Mouse (Mus musculus) liver, embryonic 16.5 days (tissue): ENCODE results near the gene Map4k2. TPM values are rescaled to one million over a fixed set of nuclear protein-coding genes. Genes with fewer than 3 reads are reported as not detected.

Source experiments
- microRNA-seq: library from miRNA; unstranded; fragments of <30 nt; microRNA quantifications from one replicate; pipeline ENCODE4, GENCODE M21; 2016
- polyA plus RNA-seq: library from polyadenylated mRNA; unstranded; fragments of >200 nt; fragmentation: Nextera tagmentation; extraction: Ambion mirVana; gene quantifications from 2 replicates; pipeline ENCODE4 v1.2.1, GENCODE M21; 2015

The Map4k2 gene
- polyA plus RNA-seq, 1 experiment from 2014 or later = 8.6 TPM

Small RNA genes lying within 50 kb of the gene (microRNA-seq; reads per million reads assigned to microRNA genes)
- 2.0 reads per million for gene Mir6989

Other genes starting within 250 kb of the Map4k2 start
- gene AC131692.1, start 246.7 kb upstream of the Map4k2 start, polyA plus RNA-seq = 0.20 and 0.48 TPM in 2 replicates
- 2.5 TPM in 2 replicates for gene Naaladl1, start 235.4 kb upstream of the Map4k2 start, polyA plus RNA-seq
- 16.5 and 16.8 TPM in 2 replicates for gene Sac3d1, start 222.5 kb upstream of the Map4k2 start, polyA plus RNA-seq
- gene Snx15, start 212.8 kb upstream of the Map4k2 start, polyA plus RNA-seq = 54.8 and 61.2 TPM in 2 replicates
- gene Batf2, start 200.2 kb upstream of the Map4k2 start, polyA plus RNA-seq = 0.09 and 0.66 TPM in 2 replicates
- 23.5 and 25.1 TPM in 2 replicates for gene Arl2, start 199.6 kb upstream of the Map4k2 start, polyA plus RNA-seq
- gene Majin, start 156.7 kb upstream of the Map4k2 start, polyA plus RNA-seq = not detected in 2 replicates
- not detected in 2 replicates for gene Gpha2, start 114.8 kb upstream of the Map4k2 start, polyA plus RNA-seq
- 3.5 and 3.7 TPM in 2 replicates for gene Ppp2r5b, start 105.3 kb upstream of the Map4k2 start, polyA plus RNA-seq
- gene Atg2a, start 99.5 kb upstream of the Map4k2 start, polyA plus RNA-seq = 4.9 and 6.1 TPM in 2 replicates
- 62.1 and 68.6 TPM in 2 replicates for gene Ehd1, start 64.4 kb upstream of the Map4k2 start, polyA plus RNA-seq
- gene Cdc42bpg, start 34.7 kb upstream of the Map4k2 start, polyA plus RNA-seq = 0.34 and 0.40 TPM in 2 replicates
- gene Men1, start 6.2 kb upstream of the Map4k2 start, polyA plus RNA-seq = 19.5 and 21.0 TPM in 2 replicates
- 52.1 and 58.4 TPM in 2 replicates for gene Sf1, start 22.6 kb downstream of the Map4k2 start, polyA plus RNA-seq
- 5.8 and 11.2 TPM in 2 replicates for gene Pygm, start 43.3 kb downstream of the Map4k2 start, polyA plus RNA-seq
- gene Rasgrp2, start 58.2 kb downstream of the Map4k2 start, polyA plus RNA-seq = 78.8 and 81.7 TPM in 2 replicates
- gene Nrxn2, start 77.6 kb downstream of the Map4k2 start, polyA plus RNA-seq = 0.39 and 0.50 TPM in 2 replicates
- not detected in 2 replicates for gene Slc22a12, start 201.9 kb downstream of the Map4k2 start, polyA plus RNA-seq